Mouse (Mus musculus) bone marrow macrophage, adult 2 months (primary cell): Measurements from ENCODE around the gene Plekhg1.

Experiments
- CTCF ChIP-seq: IDR thresholded peaks from 2 replicates; pipeline ENCODE4 v1.5.1; 2012; ENCODE audit warnings: low read depth, mild to moderate bottlenecking, low read length, moderate library complexity
- POLR2A ChIP-seq: IDR thresholded peaks from 2 replicates; pipeline ENCODE4 v1.6.1; 2012; ENCODE audit warnings: mild to moderate bottlenecking, low read depth, low read length, borderline replicate concordance

GRCm38 (mm10) chr10:3807980-3808379 lies 67.8 kb downstream of the Plekhg1 start:
- no peak for TF ChIP-seq CTCF
- no peak for TF ChIP-seq POLR2A
